Mouse (Mus musculus): ENCODE results near the gene Ifit1bl1. TPM values are rescaled to one million over a fixed set of nuclear protein-coding genes. Genes with fewer than 3 reads are reported as not detected.

Ifit1bl1 gene
- 7.5 TPM for polyA plus RNA-seq (2014; fragmentation: Illumina TruSeq; extraction: RNeasy Lipid Tissue Mini Kit (QIAGEN cat#74804); ENCODE audit: low read depth, low replicate concordance)

GRCm38 (mm10) chr19:34601888-34602287, at the start of gene Ifit1bl1:
Gene Ifit1bl1 (minus strand): TSS chr19:34601956.

GRCm38 (mm10) chr19:34640623-34641022, 38.9 kb upstream of the Ifit1bl1 start, which contains the start of the genes Ifit1bl2 and Ifit1:
Gene Ifit1bl2 (minus strand): TSS chr19:34640743.
Gene Ifit1 (plus strand): TSS chr19:34640871.

GRCm38 (mm10) chr19:34607237-34608051, 5.7 kb upstream of the Ifit1bl1 start, which contains the start of gene Ifit3b:
Gene Ifit3b (plus strand): TSS chr19:34607970.

GRCm38 (mm10) chr19:34583126-34583766, 18.5 kb downstream of the Ifit1bl1 start, which contains the start of gene Ifit3:
Gene Ifit3 (plus strand): TSS chr19:34583531.

GRCm38 (mm10) chr19:34550534-34551223, 51.1 kb downstream of the Ifit1bl1 start, which contains the start of gene Ifit2:
Gene Ifit2 (plus strand): TSS chr19:34550694.

Other genes starting within 250 kb of the Ifit1bl1 start
- 1.3 TPM for gene Ch25h, start 126.8 kb downstream of the Ifit1bl1 start, polyA plus RNA-seq (2014; fragmentation: Illumina TruSeq; extraction: RNeasy Lipid Tissue Mini Kit (QIAGEN cat#74804); ENCODE audit: low read depth, low replicate concordance)
- gene Lipa, start 74.5 kb downstream of the Ifit1bl1 start, polyA plus RNA-seq (2014; fragmentation: Illumina TruSeq; extraction: RNeasy Lipid Tissue Mini Kit (QIAGEN cat#74804); ENCODE audit: low read depth, low replicate concordance): 526 TPM
- 23.2 TPM for gene Ifit2, start 51.3 kb downstream of the Ifit1bl1 start, polyA plus RNA-seq (2014; fragmentation: Illumina TruSeq; extraction: RNeasy Lipid Tissue Mini Kit (QIAGEN cat#74804); ENCODE audit: low read depth, low replicate concordance)
- 18.7 TPM for gene Ifit3, start 18.4 kb downstream of the Ifit1bl1 start, polyA plus RNA-seq (2014; fragmentation: Illumina TruSeq; extraction: RNeasy Lipid Tissue Mini Kit (QIAGEN cat#74804); ENCODE audit: low read depth, low replicate concordance)
- gene Ifit3b, start 6.0 kb upstream of the Ifit1bl1 start, polyA plus RNA-seq (2014; fragmentation: Illumina TruSeq; extraction: RNeasy Lipid Tissue Mini Kit (QIAGEN cat#74804); ENCODE audit: low read depth, low replicate concordance): 9.3 TPM
- 2.6 TPM for gene Ifit1bl2, start 38.8 kb upstream of the Ifit1bl1 start, polyA plus RNA-seq (2014; fragmentation: Illumina TruSeq; extraction: RNeasy Lipid Tissue Mini Kit (QIAGEN cat#74804); ENCODE audit: low read depth, low replicate concordance)
- gene Ifit1, start 38.9 kb upstream of the Ifit1bl1 start, polyA plus RNA-seq (2014; fragmentation: Illumina TruSeq; extraction: RNeasy Lipid Tissue Mini Kit (QIAGEN cat#74804); ENCODE audit: low read depth, low replicate concordance): 27.5 TPM
- 1.0 TPM for gene Slc16a12, start 145.3 kb upstream of the Ifit1bl1 start, polyA plus RNA-seq (2014; fragmentation: Illumina TruSeq; extraction: RNeasy Lipid Tissue Mini Kit (QIAGEN cat#74804); ENCODE audit: low read depth, low replicate concordance)